Mouse (Mus musculus) frontal cortex, adult 2 months (tissue): Measurements from ENCODE around the gene Adad2. TPM values are rescaled to one million over a fixed set of nuclear protein-coding genes. Genes with fewer than 3 reads are reported as not detected.

Experiments used
- DNase-seq, 2 experiments: peaks; one replicate each; pipeline ENCODE4 v3.0.0; 2022; ENCODE audit warnings: low spot score in 1 of 2; ENCODE audit errors: extremely low spot score in 1 of 2
- polyA plus RNA-seq: library from polyadenylated mRNA; depleted of rRNA; stranded (reverse); fragments of >200 nt; gene quantifications from 2 replicates; pipeline ENCODE4 v1.2.3, GENCODE M21; 2012

Gene Adad2
- polyA plus RNA-seq, 1 experiment, result not detected

GRCm38 (mm10) chr8:119615096-119615495, 2.5 kb downstream of the Adad2 start:
- DNase-seq, result no peak

GRCm38 (mm10) chr8:119616358-119616757, 3.8 kb downstream of the Adad2 start:
- no peak for DNase-seq

- no peak for DNase-seq
These were observed 4.3 kb downstream of the Adad2 start for GRCm38 (mm10) chr8:119616811-119617210.

- no peak for DNase-seq
These were observed 5.0 kb downstream of the Adad2 start for GRCm38 (mm10) chr8:119617586-119617985.

GRCm38 (mm10) chr8:119618887-119619286, 6.3 kb downstream of the Adad2 start:
- DNase-seq, result no peak

GRCm38 (mm10) chr8:119620116-119620840, 7.7 kb downstream of the Adad2 start:
- no peak for DNase-seq

GRCm38 (mm10) chr8:119620848-119621465, 8.4 kb downstream of the Adad2 start:
- DNase-seq, result no peak

- no peak for DNase-seq
These were observed 10.0 kb downstream of the Adad2 start for GRCm38 (mm10) chr8:119622555-119622954.

GRCm38 (mm10) chr8:119623061-119623460, 10.5 kb downstream of the Adad2 start:
- DNase-seq, result no peak

- no peak for DNase-seq
These were observed 11.2 kb downstream of the Adad2 start for GRCm38 (mm10) chr8:119623744-119624143.

- no peak for DNase-seq
These were observed 12.4 kb downstream of the Adad2 start for GRCm38 (mm10) chr8:119624916-119625315.

GRCm38 (mm10) chr8:119625788-119626187, 13.2 kb downstream of the Adad2 start:
- DNase-seq, result no peak

- DNase-seq, result no peak
These were observed 14.7 kb downstream of the Adad2 start for GRCm38 (mm10) chr8:119627199-119627598.

- no peak for DNase-seq
These were observed 15.2 kb downstream of the Adad2 start for GRCm38 (mm10) chr8:119627613-119628359.

- DNase-seq, result no peak
These were observed 18.3 kb downstream of the Adad2 start for GRCm38 (mm10) chr8:119630841-119631240.

- no peak for DNase-seq
These were observed 19.7 kb downstream of the Adad2 start for GRCm38 (mm10) chr8:119632246-119632645.

GRCm38 (mm10) chr8:119632909-119633308, 20.4 kb downstream of the Adad2 start:
- DNase-seq, result no peak

GRCm38 (mm10) chr8:119634616-119635336, 22.2 kb downstream of the Adad2 start:
- peak in 1 of 2 experiments; percentile 27 for DNase-seq

GRCm38 (mm10) chr8:119635378-119635777, 22.8 kb downstream of the Adad2 start, which contains the start of gene Kcng4:
Gene Kcng4 (minus strand): TSS chr8:119635680.
- no peak for DNase-seq

- peak in 1 of 2 experiments; percentile 13 for DNase-seq
These were observed 23.4 kb downstream of the Adad2 start for GRCm38 (mm10) chr8:119635958-119636357.

- DNase-seq, result no peak
These were observed 24.2 kb downstream of the Adad2 start for GRCm38 (mm10) chr8:119636766-119637165.
